Mouse (Mus musculus): ENCODE results near the gene Mmp24.

GRCm38 (mm10) chr2:155776824-155777687 is 1.9 kb downstream of the Mmp24 start:
- no peak for TF ChIP-seq POLR2A (IDR thresholded peaks at IDR 0.05; ENCODE audit: low read depth, low read length)
- no peak for TF ChIP-seq CTCF (IDR thresholded peaks at IDR 0.05; ENCODE audit: borderline replicate concordance, insufficient read depth, low read length)
